Comparison of ENCODE assay signal across 9 mouse cellular contexts in genomic region chr9:104337183-104337931, GRCm38 (mm10). TPM values are rescaled to one million over a fixed set of nuclear protein-coding genes. Genes with fewer than 3 reads are reported as not detected.
DNase-seq lines count a peak whose midpoint lies in the region; ATAC-seq and TF ChIP-seq lines count a peak whose summit lies in the region.
"Had no signal": no experiment of that assay in that cellular context is flagged by ENCODE, and none has a peak within 500 bp of the region (broad histone marks: within the 10 kb centered on the region; RNA-seq: fewer than 3 reads in every experiment).

Gene Acpp, minus strand, starts transcription at chr9:104337748.

- no peaks in the 10 kb centered on the region for H3K27me3 ChIP-seq in heart, embryonic 12.5 days (replicated peaks)
- H3K27me3 ChIP-seq in kidney, embryonic 14.5 days (ENCODE audit: control insufficient read depth, insufficient read depth, low read length) = no peaks in the 10 kb centered on the region

- no peak within 1 kb of the TSS for H3K9ac ChIP-seq in heart, embryonic 12.5 days
- H3K9ac ChIP-seq in kidney, embryonic 14.5 days (ENCODE audit: low read depth, low read length) = 0 out of 2 replicates have a peak within 1 kb of the TSS, but pooled peaks have one; percentile 24

- 13% methylated on average over 18 of the region's 18 CpGs for WGBS in bone marrow, adult 2 months
- WGBS in heart, embryonic 12.5 days = 19% methylated on average over 18 of the region's 18 CpGs
- 17% methylated on average over 18 of the region's 18 CpGs for WGBS in kidney, embryonic 14.5 days

- H3K9me3 ChIP-seq in heart, embryonic 12.5 days (replicated peaks) = no peaks in the 10 kb centered on the region
- no peaks in the 10 kb centered on the region for H3K9me3 ChIP-seq in kidney, embryonic 14.5 days (ENCODE audit: control insufficient read depth, low read length)

- TF ChIP-seq CTCF in bone marrow, adult 2 months (IDR thresholded peaks at IDR 0.05; ENCODE audit: control insufficient read depth, insufficient read depth, low read length) = no peak

- H3K4me1 ChIP-seq in bone marrow, adult 2 months (ENCODE audit: control insufficient read depth, insufficient read depth, low read length) = no peaks in the 10 kb centered on the region; the same call in 1 of the 2 replicates
- H3K4me1 ChIP-seq in heart, embryonic 12.5 days (replicated peaks) = peaks cover 8% of the 10 kb centered on the region; the same call in 1 of the 2 replicates
- H3K4me1 ChIP-seq in kidney, embryonic 14.5 days (ENCODE audit: control insufficient read depth, insufficient read depth, low read length) = no peaks in the 10 kb centered on the region

- H3K36me3 ChIP-seq in heart, embryonic 12.5 days = no peaks in the 10 kb centered on the region
- H3K36me3 ChIP-seq in kidney, embryonic 14.5 days (ENCODE audit: control insufficient read depth, insufficient read depth, low read length) = no peaks in the 10 kb centered on the region

- peak within 1 kb of the TSS; percentile 70 for H3K4me2 ChIP-seq in heart, embryonic 12.5 days
- H3K4me2 ChIP-seq in kidney, embryonic 14.5 days (replicated peaks; ENCODE audit: low read depth, low read length) = peak within 1 kb of the TSS; percentile 41

- peak within 1 kb of the TSS; percentile 89 for H3K27ac ChIP-seq in bone marrow, adult 2 months (ENCODE audit: control insufficient read depth, insufficient read depth, low read depth, low read length, poor library complexity)
- H3K27ac ChIP-seq in heart, embryonic 12.5 days (ENCODE audit: poor library complexity, severe bottlenecking) = no peak within 1 kb of the TSS
- H3K27ac ChIP-seq in kidney, embryonic 14.5 days (ENCODE audit: low read depth, low read length) = no peak within 1 kb of the TSS
- H3K27ac ChIP-seq: heart, adult 2 months had no signal

- ATAC-seq in heart, embryonic 12.5 days (ENCODE audit: insufficient number of reproducible peaks, low FRiP score) = no peak
- ATAC-seq in kidney, embryonic 14.5 days (ENCODE audit: low FRiP score, low TSS enrichment) = peak; percentile 82

- peak within 1 kb of the TSS; percentile 90 for H3K4me3 ChIP-seq in bone marrow, adult 2 months (replicated peaks; ENCODE audit: control insufficient read depth, low read depth, low read length)
- H3K4me3 ChIP-seq in heart, embryonic 12.5 days = peak within 1 kb of the TSS; percentile 31
- H3K4me3 ChIP-seq in kidney, embryonic 14.5 days (ENCODE audit: low read length) = peak within 1 kb of the TSS; percentile 27
- H3K4me3 ChIP-seq: heart, adult 2 months had no signal

- TF ChIP-seq POLR2A in bone marrow, adult 2 months (IDR thresholded peaks at IDR 0.05; ENCODE audit: borderline replicate concordance, control insufficient read depth, low read depth, low read length) = peak; percentile 50; the same call in 1 of the 2 replicates

- peak; percentile 85 for DNase-seq in ES-CJ7 (ENCODE audit: low read depth, low spot score)
- peak; percentile 50 for DNase-seq in lung, postnatal 14 days
- peak; percentile 22 for DNase-seq in ovary, postnatal 36 days (ENCODE audit: low spot score)
- no peak for DNase-seq in frontal cortex, postnatal 14 days (ENCODE audit: low spot score in 2 of 2)
- DNase-seq in gastrocnemius, postnatal 4 days (ENCODE audit: low spot score in 2 of 2) = no peak

RNA-seq across cellular contexts. Expression of gene Acpp, which starts in this region (rescaled TPM):
- polyA plus RNA-seq in bone marrow, adult 2 months (2011; ENCODE audit: insufficient read depth, insufficient read length, low replicate concordance, missing spikeins) = 1.4 and 3.2 TPM in 2 replicates
- 0.15 TPM in 1 of 2 replicates, not detected in the other for polyA plus RNA-seq in heart, embryonic 12.5 days (2016; fragmentation: Nextera tagmentation; extraction: Ambion mirVana)
- 1.1 and 2.0 TPM in 2 replicates for polyA plus RNA-seq in kidney, embryonic 14.5 days (2014; fragmentation: Nextera tagmentation; extraction: Ambion mirVana)
- under 1 TPM; 0.32 to 0.57 TPM for total RNA-seq in gastrocnemius, postnatal 4 days (2021)

Comparison
In these comparisons a context has a peak if more than half of its experiments do, and no peak if none do; other contexts are left out.
1. DNase-seq: peak in ES-CJ7 (single experiment), lung, postnatal 14 days (single experiment) and ovary, postnatal 36 days (single experiment); none in frontal cortex, postnatal 14 days (0 of 2) and gastrocnemius, postnatal 4 days (0 of 2).
2. H3K4me3 ChIP-seq: peak in every context shown above with its lines; median percentile 90 in bone marrow, adult 2 months; 31 in heart, embryonic 12.5 days; 27 in kidney, embryonic 14.5 days.